Mouse (Mus musculus) adrenal gland, postnatal 25 days (tissue): Measurements from ENCODE around the gene Stradb. TPM values are rescaled to one million over a fixed set of nuclear protein-coding genes. Genes with fewer than 3 reads are reported as not detected.

ENCODE experiments used
- DNase-seq: peaks from one replicate; pipeline ENCODE4 v3.0.0; 2021; ENCODE audit warnings: mixed read lengths
- total RNA-seq: library from RNA; stranded (reverse); gene quantifications from 2 replicates; pipeline ENCODE4 v1.2.3, GENCODE M21; 2021

The Stradb gene
- total RNA-seq, 1 experiment from 2014 or later, result 41.8 TPM

GRCm38 (mm10) chr1:58959682-58960081, 13.6 kb upstream of the Stradb start:
- no peak for DNase-seq

GRCm38 (mm10) chr1:58961152-58961893, 12.0 kb upstream of the Stradb start:
- DNase-seq, result no peak

DNA sequence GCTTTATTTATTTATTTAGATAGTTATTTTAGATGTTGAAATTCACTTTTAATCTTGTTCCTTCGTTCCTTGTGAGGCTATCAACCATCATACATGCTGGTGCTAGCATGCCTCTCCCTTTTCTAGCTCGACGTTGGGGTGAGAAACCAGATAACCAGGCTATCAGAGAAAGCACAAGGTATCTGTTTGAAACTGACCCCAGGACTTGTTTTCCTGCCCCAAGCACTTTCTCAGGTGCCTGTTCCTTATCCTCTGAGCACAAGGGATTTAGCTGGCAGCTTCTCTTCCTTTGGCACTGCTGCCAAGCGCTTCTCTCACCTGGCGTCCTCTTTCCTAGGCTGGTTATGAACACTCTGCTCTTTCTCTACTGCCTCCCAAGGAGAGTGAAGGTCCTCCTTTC, 10.9 kb upstream of the Stradb start:
- no peak for DNase-seq

DNA sequence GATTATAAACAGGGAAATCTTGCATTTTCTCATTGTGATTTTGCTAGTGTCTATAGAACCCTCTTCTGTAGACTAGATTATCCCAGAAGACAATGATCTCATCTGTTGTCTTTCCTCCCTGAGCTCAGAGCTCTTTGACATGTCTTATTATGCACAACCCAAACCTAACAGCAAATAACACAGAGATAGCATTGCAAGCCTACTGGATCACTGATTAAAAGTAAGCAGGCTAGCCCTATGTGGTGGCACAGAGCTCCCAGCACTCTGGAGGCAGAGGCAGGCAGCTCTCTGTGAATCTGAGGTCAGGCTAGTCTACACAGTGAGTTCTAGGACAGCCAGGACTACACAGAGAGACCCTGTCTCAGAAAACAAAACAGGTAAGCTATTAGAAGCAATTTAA, 10.5 kb upstream of the Stradb start:
- DNase-seq, result no peak

- DNase-seq, result no peak
Observed at GRCm38 (mm10) chr1:58967534-58967933, 5.8 kb upstream of the Stradb start.

DNA sequence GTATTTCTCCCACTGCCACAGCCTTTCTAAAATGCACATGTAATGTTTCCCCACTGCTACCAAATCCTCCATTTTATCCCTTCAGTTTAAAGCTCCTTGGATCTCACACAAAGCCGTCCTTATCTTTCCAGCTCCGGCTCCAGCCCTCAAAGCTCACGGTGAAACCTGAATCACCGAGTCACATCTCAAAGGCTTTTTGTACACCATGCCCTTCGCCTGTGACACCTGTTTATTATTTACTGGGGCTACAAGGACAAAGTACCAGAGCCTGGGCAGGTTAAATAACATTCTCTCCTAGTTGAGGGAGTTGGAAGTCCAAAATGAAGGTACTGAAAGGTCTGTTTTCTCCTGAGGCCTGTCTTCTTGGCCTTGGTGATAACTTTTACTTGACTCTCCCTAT, 3.3 kb upstream of the Stradb start:
- DNase-seq, result no peak

- DNase-seq, result no peak
Observed at GRCm38 (mm10) chr1:58971097-58971496, 2.2 kb upstream of the Stradb start.

- no peak for DNase-seq
Observed at GRCm38 (mm10) chr1:58972851-58973365, 414 bp upstream of the Stradb start.

GRCm38 (mm10) chr1:58982276-58982675, 9.0 kb downstream of the Stradb start:
- DNase-seq, result no peak

GRCm38 (mm10) chr1:58984586-58984985, 11.3 kb downstream of the Stradb start:
- DNase-seq, result no peak

DNA sequence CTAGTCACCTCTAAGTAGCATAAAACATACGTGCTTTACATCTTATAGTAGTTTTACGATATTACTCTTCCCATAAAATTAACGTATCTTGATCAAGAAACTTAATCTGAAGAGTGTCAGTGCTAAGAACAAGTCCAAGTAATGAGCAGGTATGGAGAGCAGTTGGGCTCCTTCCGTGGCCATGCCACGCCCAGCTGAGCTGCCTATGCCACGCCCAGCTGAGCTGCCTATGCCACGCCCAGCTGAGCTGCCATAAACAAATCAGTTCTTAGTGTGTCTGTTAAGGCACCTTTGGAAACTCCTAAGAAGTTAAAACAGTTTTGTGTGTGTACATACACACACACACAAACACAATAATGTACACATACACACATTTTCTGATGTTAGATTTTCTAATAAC, 19.8 kb downstream of the Stradb start:
- DNase-seq, result no peak

GRCm38 (mm10) chr1:58993723-58994122, 20.4 kb downstream of the Stradb start:
- no peak for DNase-seq

GRCm38 (mm10) chr1:58995313-58995712, 22.0 kb downstream of the Stradb start:
- DNase-seq, result no peak

DNA sequence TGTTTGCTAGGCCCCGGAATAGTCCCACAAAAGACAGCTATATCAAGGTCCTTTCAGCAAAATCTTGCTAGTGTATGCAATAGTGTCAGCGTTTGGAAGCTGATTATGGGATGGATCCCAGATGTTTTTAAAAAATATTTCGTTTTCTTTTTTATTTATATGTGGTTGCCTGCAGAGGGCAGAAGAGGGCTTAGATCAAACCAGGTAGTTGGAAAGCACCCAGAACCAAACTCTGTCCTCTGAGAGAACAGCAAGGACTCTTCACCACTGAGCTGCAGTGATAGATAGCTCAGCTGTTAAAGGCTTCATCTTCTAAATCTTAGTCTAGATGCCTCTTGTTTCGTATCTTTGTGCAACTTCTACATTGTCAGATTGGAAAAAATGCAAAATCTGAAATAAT, 35.9 kb downstream of the Stradb start:
- peak; percentile 6 for DNase-seq

GRCm38 (mm10) chr1:59021556-59021955, 48.2 kb downstream of the Stradb start:
- DNase-seq, result no peak

DNA sequence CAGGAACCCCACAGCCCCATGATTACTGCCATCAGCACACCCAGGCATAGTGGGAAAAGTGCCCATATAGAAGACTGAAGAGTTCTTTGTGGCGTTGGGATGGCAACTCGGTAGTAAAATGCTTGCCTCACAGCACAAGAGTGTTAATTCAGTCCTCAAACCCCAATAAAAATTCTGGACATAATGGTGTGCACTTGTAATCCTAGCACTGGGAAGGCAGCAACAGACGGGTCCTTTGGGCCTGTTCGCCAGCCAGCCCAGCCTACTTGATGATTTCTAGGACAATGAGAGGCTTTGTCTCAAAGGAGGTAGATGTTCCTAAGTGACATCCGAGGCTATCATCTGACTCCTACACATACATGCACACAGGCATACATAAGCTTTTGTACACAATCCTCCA, 64.4 kb downstream of the Stradb start:
- no peak for DNase-seq

Other genes with a start within 250 kb of the Stradb start
- gene Casp8, start 178.1 kb upstream of the Stradb start, total RNA-seq, result 19.7 and 20.4 TPM in 2 replicates
- 49.7 and 50.2 TPM in 2 replicates for gene Trak2, start 92 bp upstream of the Stradb start, total RNA-seq
- not detected in 2 replicates for gene C2cd6, start 121.4 kb downstream of the Stradb start, total RNA-seq
- gene Tmem237, start 146.9 kb downstream of the Stradb start, total RNA-seq, result 16.5 and 18.0 TPM in 2 replicates
- gene Mpp4, start 189.9 kb downstream of the Stradb start, total RNA-seq, result 0.71 TPM in 1 of 2 replicates, not detected in the other